Mouse (Mus musculus) gastrocnemius, postnatal 10 days (tissue): Measurements from ENCODE around the gene Traf3ip2. TPM values are rescaled to one million over a fixed set of nuclear protein-coding genes. Genes with fewer than 3 reads are reported as not detected.

Experiments
- DNase-seq: peaks from one replicate; pipeline ENCODE4 v3.0.0; 2021; ENCODE audit warnings: mixed read lengths
- long read RNA-seq, 2 experiments: library from polyadenylated mRNA; stranded (forward); transcript quantifications; one replicate each; pipeline ENCODE4 v2.0.0; 2021
- total RNA-seq, 2 experiments: library from RNA; stranded (reverse); gene quantifications; 2 replicates each; pipeline ENCODE4 v1.2.3; 2021

Traf3ip2 gene
- total RNA-seq: 1 to 10 TPM; 5.9 to 6.0 TPM
- long read RNA-seq, experiment 1, transcript Traf3ip2-201 (9 exons, 2,867 nt): major isoform, 5 of 7 reads
- long read RNA-seq, experiment 1, partial matches to known transcripts: 1 of 7 reads
- long read RNA-seq, experiment 1, other reads (novel, unspliced or antisense): 0 of 7 reads
- long read RNA-seq, experiment 2, partial matches to known transcripts: 0 of 3 reads
- long read RNA-seq, experiment 2, other reads (novel, unspliced or antisense): 0 of 3 reads

DNA sequence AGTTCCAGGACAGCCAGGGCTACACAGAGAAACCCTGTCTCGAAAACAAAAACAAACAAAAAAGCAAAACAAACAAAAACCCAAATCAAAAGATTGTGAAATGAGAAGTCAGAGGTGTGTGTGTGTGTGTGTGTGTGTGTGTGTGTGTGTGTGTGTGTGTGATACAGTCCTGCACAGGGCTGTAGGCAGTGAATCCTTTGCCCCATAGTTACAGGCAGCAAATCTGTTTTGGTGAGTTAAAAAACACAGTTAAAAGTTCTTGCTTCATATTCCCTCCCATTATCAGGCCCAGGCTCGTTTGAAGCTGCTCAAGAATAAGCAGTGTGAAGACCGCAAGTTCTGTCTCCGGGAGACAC is at the start of gene Traf3ip2:
Traf3ip2 (plus strand) TSS at position 302 of the 356 bp plus-strand sequence.
- no peak for DNase-seq

DNA sequence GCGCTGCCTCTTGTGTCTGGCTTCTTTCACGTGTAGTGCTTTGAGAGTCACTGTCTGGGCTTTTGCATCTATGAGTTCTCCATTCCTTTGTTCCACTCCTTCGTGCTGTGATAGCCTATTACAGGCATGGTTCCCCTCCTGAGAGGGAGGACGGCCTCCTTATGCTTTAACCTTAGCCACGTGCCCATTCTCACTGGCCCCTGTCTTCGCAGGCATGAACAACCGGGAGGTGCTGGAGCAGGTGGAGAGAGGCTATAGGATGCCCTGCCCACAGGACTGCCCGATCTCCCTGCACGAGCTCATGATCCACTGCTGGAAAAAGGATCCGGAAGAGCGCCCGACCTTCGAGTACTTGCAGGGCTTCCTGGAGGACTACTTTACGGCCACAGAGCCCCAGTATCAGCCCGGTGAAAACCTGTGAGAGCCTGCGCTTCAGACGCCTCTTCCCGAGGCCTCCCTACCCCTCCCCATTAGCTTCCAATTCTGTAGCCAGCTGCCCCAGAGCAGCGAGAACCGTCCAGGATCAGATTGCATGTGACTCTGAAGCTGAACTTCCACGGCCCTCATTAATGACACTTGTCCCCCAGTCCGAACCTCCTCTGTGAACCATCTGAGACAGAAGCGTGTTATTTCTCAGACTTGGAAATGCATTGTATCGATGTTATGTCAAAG is 49.0 kb upstream of the Traf3ip2 start:
- DNase-seq: no peak

DNA sequence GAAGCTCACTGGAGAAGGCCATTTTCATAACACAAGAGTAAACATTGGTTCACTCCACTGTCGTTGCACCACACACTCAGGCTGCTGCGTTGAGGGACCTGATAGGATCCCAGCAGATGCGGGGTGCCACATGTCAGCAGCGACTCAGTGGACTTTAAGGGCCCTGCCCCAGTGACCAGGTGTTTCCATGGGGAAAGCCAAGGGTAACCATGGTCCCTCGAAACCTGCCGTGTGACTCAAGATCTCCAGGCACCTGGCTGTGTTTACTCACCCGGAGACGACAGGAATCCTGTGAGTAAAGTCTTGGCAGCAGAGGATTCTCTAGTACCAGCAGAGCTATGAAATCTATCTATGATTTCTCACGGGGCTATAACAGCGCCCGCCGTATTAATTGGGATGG is 45.8 kb upstream of the Traf3ip2 start:
- no peak for DNase-seq

- DNase-seq: no peak
These were observed 43.7 kb upstream of the Traf3ip2 start for GRCm38 (mm10) chr10:39568991-39569390.

DNA sequence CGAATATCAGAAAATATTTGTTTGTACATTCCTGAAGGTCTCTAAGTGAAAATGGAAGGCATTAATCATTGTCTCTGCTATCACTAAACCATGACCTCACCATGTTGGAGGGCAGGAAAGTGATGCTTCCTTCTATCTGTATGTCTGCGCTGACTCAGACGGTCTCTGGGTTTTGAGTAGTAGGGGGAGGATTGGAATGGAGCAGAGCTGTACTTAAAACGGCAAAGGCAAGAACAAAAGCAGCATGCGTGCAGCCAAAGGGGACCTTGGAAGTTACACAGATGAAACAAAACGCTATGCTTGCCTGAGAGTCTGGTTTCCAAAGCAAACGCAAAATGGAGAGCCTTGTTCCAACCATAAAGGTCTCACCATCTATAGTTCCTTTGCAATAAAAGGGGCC is 41.7 kb upstream of the Traf3ip2 start:
- DNase-seq: no peak

DNA sequence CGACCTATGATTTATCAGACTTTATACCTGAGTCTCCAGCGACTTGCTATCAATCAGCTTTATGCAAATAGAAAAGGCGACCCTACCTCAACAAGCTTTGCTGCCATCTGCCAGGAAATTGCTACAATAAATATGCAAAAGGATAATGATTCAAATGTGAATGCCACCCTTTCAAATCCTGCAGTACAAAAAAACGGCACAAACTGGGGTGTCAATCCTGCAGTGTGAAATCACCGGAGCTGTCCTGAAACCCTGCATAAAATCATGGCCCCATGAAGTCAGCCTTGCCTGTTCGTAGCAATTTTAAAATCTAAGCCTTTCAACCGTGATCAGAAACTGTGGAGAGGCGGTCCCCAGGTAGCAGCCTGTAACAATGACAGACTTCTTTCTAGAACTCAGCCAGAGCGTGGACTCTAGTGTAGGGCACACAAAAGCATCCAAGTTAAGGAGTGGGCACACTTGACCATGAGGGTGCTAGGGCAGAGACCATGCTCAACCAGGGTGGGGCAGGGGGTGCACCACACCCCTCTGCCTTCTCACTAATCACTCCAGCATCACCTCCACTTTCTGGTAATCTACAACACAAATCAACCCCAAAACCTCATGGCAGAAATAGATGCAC is 40.6 kb upstream of the Traf3ip2 start:
- no peak for DNase-seq

DNA sequence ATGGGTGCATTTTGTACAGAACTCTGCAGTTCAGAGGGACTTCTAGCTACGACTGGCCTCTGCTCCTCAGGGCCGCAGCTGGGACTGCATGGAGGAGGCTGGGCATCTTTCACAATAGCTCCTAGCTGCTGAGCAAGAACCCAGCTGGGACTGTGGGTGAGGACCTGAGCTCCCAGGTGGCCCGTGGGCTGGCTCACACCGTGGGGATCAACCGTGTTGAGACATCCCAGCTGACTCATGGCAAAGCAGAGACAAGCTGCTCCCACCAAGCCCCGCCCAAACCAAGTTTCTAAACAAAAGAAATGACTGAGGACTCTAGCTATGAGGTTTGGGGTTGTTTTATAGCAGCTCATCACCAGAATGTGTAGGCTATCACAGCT is 40.1 kb upstream of the Traf3ip2 start:
- DNase-seq: no peak

DNA sequence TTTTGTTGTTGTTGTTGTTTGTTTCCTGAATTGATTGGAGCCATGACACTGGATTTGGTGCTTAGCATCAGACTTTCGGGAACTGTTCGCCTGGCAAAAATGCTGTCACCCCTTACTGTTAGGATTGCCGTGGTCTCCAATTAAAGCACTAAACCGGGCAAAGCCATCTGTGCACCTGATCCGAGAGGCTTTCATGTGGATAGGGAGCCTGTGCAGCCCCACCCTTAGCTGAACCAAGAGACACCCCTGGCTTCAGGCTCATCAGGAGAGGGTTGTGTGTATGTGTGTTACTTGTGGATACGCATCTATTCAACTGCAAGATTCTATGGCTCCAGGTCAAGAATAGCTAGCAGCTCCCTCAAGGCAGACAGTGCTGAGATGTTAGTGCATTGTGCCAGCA is 36.3 kb upstream of the Traf3ip2 start:
- DNase-seq: no peak

GRCm38 (mm10) chr10:39580477-39580876 is 32.3 kb upstream of the Traf3ip2 start:
- no peak for DNase-seq

- no peak for DNase-seq
These were observed 30.3 kb upstream of the Traf3ip2 start for GRCm38 (mm10) chr10:39582385-39582784.

DNA sequence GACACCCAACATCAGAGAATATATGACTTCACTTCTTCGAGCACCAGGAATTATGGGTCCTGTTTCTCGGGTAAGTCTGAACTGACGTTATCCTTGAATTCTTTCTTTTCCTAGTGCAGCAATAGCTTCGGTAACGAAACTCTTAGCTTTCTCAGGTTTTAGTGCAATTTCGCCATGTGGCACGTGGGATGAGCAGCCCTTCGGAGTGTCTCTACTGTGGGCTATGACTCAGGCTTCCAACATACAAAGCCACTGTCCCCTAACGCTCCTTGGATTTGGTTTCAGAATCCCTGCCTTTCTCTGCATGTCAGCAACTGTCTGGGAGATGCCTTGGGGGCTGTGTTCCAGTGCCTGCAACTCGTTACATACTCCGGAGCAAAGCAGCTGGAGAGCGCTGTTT is 29.0 kb upstream of the Traf3ip2 start:
- DNase-seq: no peak

DNA sequence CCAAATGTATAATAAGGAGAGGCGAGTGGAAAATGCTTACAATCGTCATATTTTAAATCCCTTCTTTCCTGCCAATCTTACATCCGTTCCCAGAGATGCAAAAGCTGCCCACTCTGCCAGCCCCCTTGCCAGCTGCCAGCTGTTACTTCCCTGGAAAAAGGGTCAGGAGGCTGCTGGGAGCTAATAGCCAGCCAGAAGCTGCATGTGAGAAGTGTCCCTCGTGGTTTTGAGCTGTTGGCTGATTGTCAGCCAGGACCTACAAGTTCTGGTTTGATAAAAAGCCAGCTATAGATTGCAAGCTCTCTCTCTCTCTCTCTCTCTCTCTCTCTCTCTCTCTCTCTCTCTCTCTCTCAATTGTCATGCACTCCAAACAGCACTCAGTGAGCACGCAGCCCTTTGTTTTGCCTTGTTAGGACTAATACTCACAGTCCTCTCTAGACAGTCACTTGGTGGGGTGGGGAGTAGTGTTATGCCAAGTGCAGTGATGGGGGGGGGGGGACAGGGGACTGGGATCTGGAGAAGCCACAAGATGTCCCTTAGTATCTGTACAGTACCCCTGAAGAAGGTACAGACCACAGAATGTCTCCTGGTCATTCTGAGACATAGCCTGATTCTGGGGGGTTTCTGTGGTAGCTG is 25.3 kb upstream of the Traf3ip2 start:
- no peak for DNase-seq

DNA sequence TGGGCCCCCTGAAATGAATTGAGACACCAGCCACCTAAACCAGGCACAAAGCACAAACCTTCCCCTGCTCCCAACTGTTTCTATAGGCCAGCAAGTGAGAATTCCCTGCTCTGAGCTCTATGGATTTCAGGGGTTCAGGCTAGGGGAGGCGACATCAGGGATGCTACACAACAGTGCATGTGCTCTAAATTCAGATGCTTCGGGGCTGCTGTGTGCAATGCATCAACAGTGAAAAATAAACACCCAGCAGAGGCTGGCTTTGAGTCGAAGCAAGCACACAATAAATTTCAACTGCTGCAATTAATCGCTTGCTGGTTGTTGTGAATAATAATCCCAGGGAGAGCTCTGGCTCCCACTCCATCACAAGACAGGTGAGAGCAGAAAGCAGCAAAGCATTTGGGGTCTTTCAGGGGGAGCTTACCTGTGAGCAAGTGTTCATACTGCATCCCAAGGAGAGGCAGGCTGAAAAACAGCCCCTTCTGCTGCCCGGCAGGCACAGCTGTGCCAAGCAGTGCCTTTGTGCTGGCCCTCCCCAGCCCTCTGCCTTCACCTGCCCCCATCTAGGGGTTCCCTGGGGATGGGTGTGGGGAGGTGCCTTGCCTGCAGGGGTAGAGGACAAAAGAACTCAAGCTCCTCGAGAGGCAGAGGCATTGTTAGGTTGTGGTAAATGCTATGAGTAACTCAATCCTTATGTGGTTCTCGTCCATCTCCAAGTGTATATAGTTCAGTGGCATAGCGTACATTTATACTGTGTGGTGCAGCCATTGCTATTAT is 24.6 kb upstream of the Traf3ip2 start:
- no peak for DNase-seq

- DNase-seq: no peak
These were observed 22.8 kb upstream of the Traf3ip2 start for GRCm38 (mm10) chr10:39589765-39590546.

DNA sequence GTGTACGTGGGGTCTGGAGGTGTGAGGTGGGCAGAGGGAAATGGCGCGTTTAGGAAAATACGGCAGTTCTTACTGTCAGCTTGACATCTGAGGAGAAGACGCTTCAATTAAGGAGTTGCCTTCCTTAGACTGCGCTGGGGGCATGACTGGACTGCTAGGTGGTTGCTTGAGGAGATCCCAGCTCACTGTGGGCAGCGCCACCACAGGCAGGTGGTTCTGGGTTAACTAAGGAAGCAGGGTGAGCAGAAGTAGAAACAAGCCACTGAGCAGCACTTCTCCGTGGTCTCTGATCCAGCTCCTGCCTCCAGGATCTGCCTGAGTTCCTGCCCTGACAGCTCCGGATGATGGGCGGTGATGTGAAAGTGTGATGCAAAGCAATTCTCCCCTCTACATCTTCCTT is 22.1 kb upstream of the Traf3ip2 start:
- no peak for DNase-seq

- no peak for DNase-seq
These were observed 20.2 kb upstream of the Traf3ip2 start for GRCm38 (mm10) chr10:39592501-39592900.

DNA sequence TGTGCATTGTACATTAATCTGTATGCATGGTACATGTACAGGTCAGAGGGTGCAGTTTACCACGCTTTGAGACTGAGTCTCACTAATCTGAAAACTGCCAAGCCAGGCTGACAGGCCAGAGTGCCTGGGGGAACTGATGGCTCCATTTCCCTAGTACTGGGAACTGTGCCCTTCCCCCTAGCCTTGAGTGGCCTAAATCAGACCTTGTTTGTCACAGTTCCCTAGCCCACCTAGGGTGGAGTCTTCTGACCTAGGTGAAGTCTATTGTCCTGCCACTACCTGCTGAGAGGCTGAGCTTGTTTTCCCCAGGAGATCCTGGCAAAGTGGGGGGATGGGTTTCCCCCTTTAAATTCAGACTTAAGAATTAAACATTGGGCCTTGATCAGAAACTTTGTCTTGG is 18.0 kb upstream of the Traf3ip2 start:
- DNase-seq: no peak

- DNase-seq: no peak
These were observed 16.9 kb upstream of the Traf3ip2 start for GRCm38 (mm10) chr10:39595862-39596261.

GRCm38 (mm10) chr10:39597116-39597791 is 15.5 kb upstream of the Traf3ip2 start:
- DNase-seq: no peak

DNA sequence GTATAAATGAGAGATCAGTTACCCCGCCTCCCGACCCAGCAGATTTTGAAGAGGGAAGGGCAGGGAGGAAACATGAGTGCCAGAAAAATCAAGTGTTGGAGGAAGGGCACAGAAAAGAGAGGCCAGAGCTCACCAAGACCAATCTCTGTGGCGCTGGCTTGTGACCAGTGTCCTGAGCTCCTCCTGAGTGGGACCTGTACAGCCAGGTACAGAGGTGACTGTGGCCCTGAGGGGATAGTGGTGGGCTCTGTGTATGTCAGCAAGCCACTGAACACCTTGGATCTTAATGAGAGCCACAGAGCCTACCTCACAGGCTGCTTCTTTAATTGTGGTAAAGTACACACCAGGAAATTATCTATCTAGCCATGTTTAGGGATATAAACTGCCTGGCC is 14.9 kb upstream of the Traf3ip2 start:
- no peak for DNase-seq

DNA sequence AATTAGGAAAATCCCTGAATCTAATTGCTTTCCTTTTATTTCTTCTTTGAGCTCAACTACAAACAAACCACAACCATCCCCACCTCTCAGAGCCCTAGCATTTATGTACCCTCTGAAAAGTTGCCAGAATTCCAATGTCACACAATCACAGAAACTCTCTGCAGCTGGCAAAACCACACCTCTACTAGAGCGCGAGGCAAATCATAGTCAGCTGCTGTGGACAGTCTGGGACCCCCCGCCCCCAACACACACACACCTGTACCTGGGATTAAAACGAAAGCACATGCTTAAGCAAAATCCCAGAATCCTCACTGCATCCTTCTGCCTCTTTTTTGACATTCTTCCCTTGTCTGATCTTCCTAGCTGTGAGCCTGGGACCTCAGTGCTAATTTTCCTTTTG is 13.1 kb upstream of the Traf3ip2 start:
- DNase-seq: no peak
